Mouse (Mus musculus): ENCODE measurements around the gene Ap1g1.

DNA sequence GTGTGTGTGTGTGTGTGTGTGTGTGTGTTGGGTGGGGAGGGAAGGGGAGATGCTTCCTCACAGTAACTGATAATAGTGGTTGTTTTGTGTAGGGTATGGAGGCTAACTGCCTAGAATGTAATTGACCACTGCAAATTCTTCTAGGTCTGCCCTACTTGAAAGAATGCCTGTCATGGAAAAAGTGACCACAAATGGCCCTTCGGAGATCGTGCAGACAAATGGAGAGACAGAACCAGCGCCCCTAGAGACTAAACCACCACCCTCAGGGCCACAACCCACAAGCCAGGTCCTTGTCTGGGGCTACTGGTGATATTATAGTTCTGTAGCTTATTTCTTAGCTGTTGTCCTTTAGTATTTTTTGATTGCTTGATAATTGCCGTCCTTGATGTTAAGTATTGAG, 76.2 kb downstream of the Ap1g1 start:
- TF ChIP-seq CTCF (conservative IDR thresholded peaks at IDR 0.05; ENCODE audit: low read length) (no peak), POU5F1 (IDR thresholded peaks at IDR 0.05; ENCODE audit: borderline replicate concordance, low read length) (no peak), NANOG (IDR thresholded peaks at IDR 0.05; ENCODE audit: borderline replicate concordance, low read length) (no peak)

Data from E14TG2a.4 (cell line).